Comparison of ENCODE assay signal across 8 mouse cellular contexts in genomic region chr5:3596399-3596766, GRCm38 (mm10). TPM values are rescaled to one million over a fixed set of nuclear protein-coding genes. Genes with fewer than 3 reads are reported as not detected.
A peak's percentile ranks its signal among the peaks of the same experiment; 100 is the strongest.
DNase-seq lines count a peak whose midpoint lies in the region; ATAC-seq and TF ChIP-seq lines count a peak whose summit lies in the region.

TSS of gene Rbm48 (minus strand) at chr5:3596585.

- peak; percentile 81 for ATAC-seq in kidney, embryonic 14.5 days (ENCODE audit: low FRiP score, low TSS enrichment)
- ATAC-seq in limb, embryonic 14.5 days (ENCODE audit: low FRiP score, low read depth), result peak; percentile 83
- peak; percentile 91 for ATAC-seq in midbrain, embryonic 16.5 days

- no peaks in the 10 kb centered on the region for H3K9me3 ChIP-seq in kidney, embryonic 14.5 days (ENCODE audit: control insufficient read depth, low read length)
- no peaks in the 10 kb centered on the region for H3K9me3 ChIP-seq in limb, embryonic 14.5 days (ENCODE audit: control insufficient read depth, low read length)
- no peaks in the 10 kb centered on the region for H3K9me3 ChIP-seq in midbrain, embryonic 16.5 days (replicated peaks; ENCODE audit: control insufficient read depth, low read length, poor library complexity, severe bottlenecking)

- H3ac ChIP-seq in C2C12 (ENCODE audit: control insufficient read depth, insufficient read length, low read depth), result peak within 1 kb of the TSS; percentile 87

- H3K27me3 ChIP-seq in C2C12 (ENCODE audit: control insufficient read depth, insufficient read depth, insufficient read length), result no peaks in the 10 kb centered on the region
- no peaks in the 10 kb centered on the region for H3K27me3 ChIP-seq in kidney, embryonic 14.5 days (ENCODE audit: control insufficient read depth, insufficient read depth, low read length)
- no peaks in the 10 kb centered on the region for H3K27me3 ChIP-seq in limb, embryonic 14.5 days (ENCODE audit: control insufficient read depth, insufficient read depth, low read length)
- H3K27me3 ChIP-seq in midbrain, embryonic 16.5 days (ENCODE audit: control insufficient read depth, insufficient read depth, low read depth, low read length), result no peaks in the 10 kb centered on the region

- TF ChIP-seq POLR2A in embryonic fibroblast, embryonic 13.5 days (IDR thresholded peaks at IDR 0.05; ENCODE audit: low read depth, low read length), result 0 out of 2 replicates have a peak, but pooled peaks have one; percentile 39
- TF ChIP-seq POLR2A in limb, embryonic 14.5 days (IDR thresholded peaks at IDR 0.05; ENCODE audit: borderline replicate concordance, extremely low read depth, insufficient read depth, insufficient read length), result no peak

- under 1% methylated on average over 31 of the region's 31 CpGs for WGBS in kidney, embryonic 14.5 days
- under 1% methylated on average over 31 of the region's 31 CpGs for WGBS in limb, embryonic 14.5 days
- under 1% methylated on average over 31 of the region's 31 CpGs for WGBS in midbrain, embryonic 16.5 days

- H3K4me1 ChIP-seq in embryonic fibroblast, embryonic 13.5 days (ENCODE audit: control insufficient read depth, insufficient read depth, low read length), result no peaks in the 10 kb centered on the region
- H3K4me1 ChIP-seq in kidney, embryonic 14.5 days (ENCODE audit: control insufficient read depth, insufficient read depth, low read length), result peaks cover 8% of the 10 kb centered on the region
- H3K4me1 ChIP-seq in limb, embryonic 14.5 days (ENCODE audit: control insufficient read depth, insufficient read depth, low read length), result peaks cover 14% of the 10 kb centered on the region
- peaks cover 16% of the 10 kb centered on the region for H3K4me1 ChIP-seq in midbrain, embryonic 16.5 days (ENCODE audit: control insufficient read depth, insufficient read depth, low read length)

- peak; percentile 92 for DNase-seq in brain, adult 2 months (ENCODE audit: low read depth, low spot score)
- peak; percentile 74 to 76 for DNase-seq in heart, adult 9 months (ENCODE audit: low spot score in 2 of 2)
- DNase-seq in limb, embryonic 14.5 days (ENCODE audit: low spot score), result peak; percentile 70
- DNase-seq in spleen, postnatal 10 days (ENCODE audit: low spot score in 2 of 2), result peak; percentile 77 to 84

- H3K4me3 ChIP-seq in C2C12 (ENCODE audit: insufficient read depth, poor library complexity, severe bottlenecking), result peak within 1 kb of the TSS; percentile 85
- H3K4me3 ChIP-seq in embryonic fibroblast, embryonic 13.5 days (ENCODE audit: insufficient read depth, low read length), result peak within 1 kb of the TSS; percentile 82
- peak within 1 kb of the TSS; percentile 87 for H3K4me3 ChIP-seq in kidney, embryonic 14.5 days (ENCODE audit: low read length)
- peak within 1 kb of the TSS; percentile 91 for H3K4me3 ChIP-seq in limb, embryonic 14.5 days (replicated peaks; ENCODE audit: low read length)
- H3K4me3 ChIP-seq in midbrain, embryonic 16.5 days (ENCODE audit: low read depth, low read length), result peak within 1 kb of the TSS; percentile 61

- H3K36me3 ChIP-seq in C2C12 (ENCODE audit: control insufficient read depth, insufficient read depth), result no peaks in the 10 kb centered on the region
- H3K36me3 ChIP-seq in kidney, embryonic 14.5 days (ENCODE audit: control insufficient read depth, insufficient read depth, low read length), result peaks cover 3% of the 10 kb centered on the region; the same call in 1 of the 2 replicates
- H3K36me3 ChIP-seq in limb, embryonic 14.5 days (ENCODE audit: control insufficient read depth, insufficient read depth, low read length), result peaks cover 8% of the 10 kb centered on the region
- H3K36me3 ChIP-seq in midbrain, embryonic 16.5 days (ENCODE audit: control insufficient read depth, insufficient read depth, low read length), result peaks cover 3% of the 10 kb centered on the region; the same call in 1 of the 2 replicates

- peak; percentile 97 for TF ChIP-seq CTCF in C2C12 (IDR thresholded peaks at IDR 0.05; ENCODE audit: control insufficient read depth, insufficient read depth, insufficient read length)
- TF ChIP-seq CTCF in embryonic fibroblast, embryonic 13.5 days (IDR thresholded peaks at IDR 0.05; ENCODE audit: borderline replicate concordance, insufficient read depth, low read length), result peak; percentile 86

- peak within 1 kb of the TSS; percentile 73 for H3K4me2 ChIP-seq in kidney, embryonic 14.5 days (replicated peaks; ENCODE audit: low read depth, low read length)
- H3K4me2 ChIP-seq in limb, embryonic 14.5 days (replicated peaks; ENCODE audit: low read depth, low read length, severe bottlenecking), result peak within 1 kb of the TSS; percentile 73
- H3K4me2 ChIP-seq in midbrain, embryonic 16.5 days (ENCODE audit: low read length), result peak within 1 kb of the TSS; percentile 81

- no peak within 1 kb of the TSS for H3K27ac ChIP-seq in embryonic fibroblast, embryonic 13.5 days (ENCODE audit: insufficient read depth, low read length)
- H3K27ac ChIP-seq in kidney, embryonic 14.5 days (ENCODE audit: low read depth, low read length), result no peak within 1 kb of the TSS
- H3K27ac ChIP-seq in limb, embryonic 14.5 days (replicated peaks; ENCODE audit: low read depth, low read length), result 0 out of 2 replicates have a peak within 1 kb of the TSS, but pooled peaks have one; percentile 38
- H3K27ac ChIP-seq in midbrain, embryonic 16.5 days (ENCODE audit: low read length), result peak within 1 kb of the TSS; percentile 88

- H3K79me2 ChIP-seq in C2C12 (ENCODE audit: control insufficient read depth, insufficient read depth), result peaks cover 32% of the 10 kb centered on the region

- peak within 1 kb of the TSS; percentile 78 for H3K9ac ChIP-seq in kidney, embryonic 14.5 days (ENCODE audit: low read depth, low read length)
- H3K9ac ChIP-seq in limb, embryonic 14.5 days (ENCODE audit: low read depth, low read length, severe bottlenecking), result peak within 1 kb of the TSS; percentile 72
- H3K9ac ChIP-seq in midbrain, embryonic 16.5 days (ENCODE audit: low read depth, low read length), result peak within 1 kb of the TSS; percentile 79

- H3K79me3 ChIP-seq in C2C12 (ENCODE audit: low read depth), result peaks cover 9% of the 10 kb centered on the region

TF ChIP-seq in C2C12, 6 proteins besides CTCF, POLR2A, EP300 and RAD21:
- TF ChIP-seq USF1 (IDR thresholded peaks at IDR 0.05; ENCODE audit: low read depth) (peak; percentile 47), FOSL1 (IDR thresholded peaks at IDR 0.05; ENCODE audit: insufficient read depth, low read length, poor library complexity, severe bottlenecking) (no peak)

RNA-seq across cellular contexts. Expression of gene Rbm48, which starts in this region (rescaled TPM):
- 2.9 TPM for polyA plus RNA-seq in C2C12 (2012; fragmentation: generic; extraction: Trizol)
- 5.9 and 6.6 TPM in 2 replicates for polyA plus RNA-seq in embryonic fibroblast, embryonic 13.5 days (2011; ENCODE audit: insufficient read length, low read depth, missing spikeins)
- 14.9 and 16.2 TPM in 2 replicates for polyA plus RNA-seq in kidney, embryonic 14.5 days (2014; fragmentation: Nextera tagmentation; extraction: Ambion mirVana)
- polyA plus RNA-seq in limb, embryonic 14.5 days (2012; rRNA removed), result 10.3 and 11.5 TPM in 2 replicates
- 12.5 and 13.0 TPM in 2 replicates for polyA plus RNA-seq in limb, embryonic 14.5 days (2014; fragmentation: Nextera tagmentation; extraction: Ambion mirVana)
- 16.5 and 17.8 TPM in 2 replicates for polyA plus RNA-seq in midbrain, embryonic 16.5 days (2015; fragmentation: Nextera tagmentation; extraction: Ambion mirVana)

Comparison
In these comparisons a context has a peak if more than half of its experiments do, and no peak if none do; other contexts are left out.
1. H3K27ac ChIP-seq: peak in limb, embryonic 14.5 days (single experiment) and midbrain, embryonic 16.5 days (single experiment); none in embryonic fibroblast, embryonic 13.5 days (single experiment) and kidney, embryonic 14.5 days (single experiment).
2. Peak in every context shown above with its lines, with median percentiles within 50 percentile points of each other: H3K4me3 ChIP-seq, DNase-seq, ATAC-seq, H3K4me2 ChIP-seq and H3K9ac ChIP-seq.